Mouse (Mus musculus) cerebellum, adult 11-12 months (tissue): ENCODE data around the gene Rbm26.

ENCODE experiments used
- DNase-seq: peaks from one replicate; pipeline ENCODE4 v3.0.0; 2022

The Rbm26 gene

DNA sequence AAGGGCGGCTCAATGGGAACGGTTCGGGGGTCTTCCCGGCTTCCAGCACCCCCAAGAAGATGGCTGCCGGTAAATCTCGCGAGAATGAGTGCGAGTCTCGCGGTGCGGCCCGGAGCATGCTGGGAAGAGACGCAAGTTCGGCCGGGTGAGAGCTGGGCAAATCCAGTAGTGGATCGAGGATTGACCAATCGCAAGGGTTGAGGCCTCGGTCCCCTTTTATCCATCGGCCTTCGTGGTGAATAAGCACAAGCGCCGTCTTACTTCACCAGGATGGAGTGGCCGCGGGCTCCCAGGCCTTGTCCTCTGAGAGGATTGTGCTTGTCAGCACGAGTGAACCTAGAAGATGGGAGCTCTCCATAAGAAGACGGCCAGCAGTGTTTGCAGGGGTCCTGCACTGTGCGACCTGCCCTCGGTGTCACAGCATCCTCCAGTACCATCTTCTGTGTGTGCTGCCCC is at the start of gene Rbm26:
Rbm26 (minus strand) TSS at position 90 of the 456 bp plus-strand sequence.
- DNase-seq: peak; percentile 94

DNA sequence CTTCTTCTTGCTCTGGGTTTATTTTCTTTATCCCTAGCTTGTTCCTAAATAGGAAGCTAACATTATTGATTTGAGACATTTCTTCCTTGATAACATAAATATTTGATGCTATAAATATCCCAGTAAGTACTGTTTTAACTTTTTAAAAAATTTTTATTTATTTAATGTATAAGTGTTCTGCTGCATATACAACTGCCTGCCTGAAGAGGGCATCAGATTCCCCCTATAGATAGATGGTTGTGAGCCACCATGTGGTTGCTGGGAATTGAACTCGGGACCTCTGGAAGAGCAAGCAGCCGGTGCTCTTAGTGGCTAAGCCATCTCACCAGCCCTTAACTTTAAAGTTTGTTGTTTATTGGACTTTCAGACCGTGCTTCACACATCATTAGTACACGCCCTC is 48.7 kb upstream of the Rbm26 start:
- DNase-seq: no peak

- no peak for DNase-seq
Observed at GRCm38 (mm10) chr14:105222240-105222639, 45.1 kb upstream of the Rbm26 start.

- DNase-seq: no peak
Observed at GRCm38 (mm10) chr14:105219525-105220376, 42.6 kb upstream of the Rbm26 start.

- peak; percentile 7 for DNase-seq
Observed at GRCm38 (mm10) chr14:105198401-105198800, 21.3 kb upstream of the Rbm26 start.

DNA sequence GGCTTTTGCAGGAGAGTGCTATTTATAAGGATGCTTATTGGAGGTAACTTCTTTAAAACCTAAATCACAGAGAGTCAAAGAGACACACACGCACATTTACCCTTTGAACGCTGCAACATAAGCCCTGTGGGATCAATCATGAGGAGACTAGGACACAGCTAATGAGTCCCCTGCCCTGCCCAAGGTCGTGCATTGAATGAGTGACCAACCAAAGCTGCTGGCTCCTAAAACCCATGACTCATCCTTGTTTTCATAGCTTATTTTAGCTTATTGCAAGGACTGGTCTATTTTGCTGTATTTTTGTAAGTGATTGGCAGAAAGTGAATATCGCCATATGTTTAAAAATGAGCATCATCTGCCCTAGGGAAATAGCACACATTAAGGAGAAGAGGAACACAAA is 17.6 kb upstream of the Rbm26 start:
- no peak for DNase-seq

GRCm38 (mm10) chr14:105184866-105185265 is 7.7 kb upstream of the Rbm26 start:
- no peak for DNase-seq

- DNase-seq: no peak
Observed at GRCm38 (mm10) chr14:105182786-105183185, 5.7 kb upstream of the Rbm26 start.

DNA sequence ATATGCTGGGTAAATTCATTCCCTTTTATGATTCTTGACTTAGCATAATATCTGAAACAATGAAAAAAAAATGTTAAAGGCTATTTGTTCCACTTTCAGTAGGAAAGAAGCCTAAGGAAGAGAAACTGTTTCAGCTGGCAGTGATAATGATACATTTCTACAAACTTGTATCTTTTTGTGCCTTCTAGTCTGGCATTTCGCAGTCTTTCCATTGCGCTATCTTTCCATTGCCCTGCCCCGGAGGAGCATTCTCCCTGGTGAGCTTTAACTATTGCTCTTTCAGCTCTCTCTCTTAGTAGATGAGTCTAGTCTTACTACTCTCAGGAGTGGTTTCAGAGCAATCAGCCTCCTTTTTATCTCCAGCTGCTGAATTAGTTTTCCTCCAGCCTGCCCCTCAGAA is 2.6 kb upstream of the Rbm26 start:
- no peak for DNase-seq

DNA sequence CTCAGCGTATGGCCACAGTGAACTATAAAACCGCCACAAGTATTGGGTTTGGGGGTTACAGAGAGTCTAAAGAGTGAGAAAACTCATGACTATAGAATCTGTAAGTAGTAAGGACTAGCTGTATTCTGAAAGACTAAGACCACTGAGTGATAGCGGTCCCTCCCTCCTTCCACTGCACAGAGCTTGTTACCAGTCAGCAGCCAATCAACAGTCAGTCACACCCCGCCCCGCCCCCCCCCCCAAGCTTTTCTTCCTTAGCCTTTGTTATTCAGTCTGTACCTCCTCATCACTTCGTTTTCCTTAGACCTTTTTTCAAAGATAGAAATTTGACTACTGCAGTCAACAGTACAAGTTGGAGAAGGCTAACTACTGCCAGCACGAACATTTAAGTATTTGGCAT is 1.9 kb upstream of the Rbm26 start:
- no peak for DNase-seq

DNA sequence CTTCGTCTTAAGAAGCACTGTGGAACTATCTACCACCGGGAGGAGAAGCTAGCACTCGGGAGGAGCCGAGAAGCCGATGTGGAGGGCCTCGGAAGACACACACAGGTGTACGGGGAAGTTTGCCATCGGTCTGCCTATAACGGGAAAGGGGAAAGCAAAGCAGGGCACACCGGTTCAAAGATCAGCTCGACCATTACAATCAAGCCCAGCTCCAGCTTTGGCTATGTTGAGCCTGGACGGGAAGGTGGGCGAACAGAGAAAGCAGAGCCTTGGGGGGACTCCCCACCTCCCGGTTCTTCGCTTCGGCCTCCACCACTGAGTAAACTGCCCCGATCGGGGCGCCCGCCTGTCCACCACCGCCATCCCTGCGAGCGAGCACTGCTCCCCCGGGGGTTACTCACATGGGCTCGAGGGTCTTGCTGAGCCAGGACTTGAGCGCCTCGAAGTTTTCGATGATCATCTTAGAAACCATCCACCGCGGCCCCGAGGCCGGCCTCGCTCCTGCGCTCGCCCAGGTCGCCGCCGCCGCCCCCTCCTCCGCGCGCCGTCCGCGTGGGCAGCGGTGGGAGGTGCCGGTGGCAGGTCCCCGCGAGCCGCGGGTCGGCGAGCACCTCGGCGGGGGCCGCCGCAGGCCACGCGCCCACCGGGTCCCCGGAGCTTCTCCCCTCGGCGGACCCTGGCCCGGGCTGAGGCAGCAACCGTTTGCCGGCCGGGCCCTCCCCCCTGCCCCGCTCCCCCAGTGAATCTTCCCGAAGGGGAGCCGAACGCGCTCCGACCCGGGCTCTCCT is 552 bp downstream of the Rbm26 start:
- no peak for DNase-seq

DNA sequence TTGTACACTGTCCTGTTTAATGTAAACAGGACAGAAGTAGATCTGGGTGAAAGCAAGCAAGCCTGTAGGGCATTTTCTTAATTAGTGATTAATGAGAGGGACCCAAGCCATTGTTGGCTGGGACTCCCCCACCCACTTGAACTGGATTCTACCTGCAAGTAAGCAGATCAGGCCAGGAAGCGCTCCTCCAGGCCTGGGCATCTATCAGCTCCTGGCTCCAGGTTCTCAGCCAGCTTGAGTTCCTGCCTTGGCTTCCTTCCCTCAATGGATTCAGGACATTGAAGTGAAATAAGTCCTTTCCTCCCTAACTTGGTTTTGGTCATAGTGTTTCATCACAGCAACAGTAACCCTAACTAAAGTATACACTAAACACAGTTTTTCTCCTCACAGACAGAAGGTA is 9.9 kb downstream of the Rbm26 start:
- DNase-seq: peak; percentile 23

DNA sequence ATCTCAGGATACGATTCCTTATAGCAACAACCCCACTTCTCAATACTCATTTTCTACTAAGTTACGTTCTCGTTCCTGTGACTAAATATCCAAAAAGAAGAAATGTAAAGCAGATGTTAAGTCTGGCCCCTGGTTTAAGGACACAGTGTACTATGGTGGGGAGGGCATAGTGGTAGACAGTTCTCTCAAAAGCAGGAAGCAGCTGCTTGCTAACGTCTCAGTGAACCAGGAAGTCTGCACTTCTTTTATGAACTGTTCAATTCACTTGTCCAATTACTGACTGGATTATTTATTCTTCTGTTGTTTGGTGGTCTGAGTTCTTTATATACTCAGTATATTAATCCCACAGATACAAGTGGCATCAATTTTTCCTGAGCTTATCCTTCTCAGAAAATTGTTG is 12.3 kb downstream of the Rbm26 start:
- no peak for DNase-seq

- no peak for DNase-seq
Observed at GRCm38 (mm10) chr14:105161334-105161733, 15.8 kb downstream of the Rbm26 start.

GRCm38 (mm10) chr14:105158526-105158925 is 18.6 kb downstream of the Rbm26 start:
- no peak for DNase-seq

GRCm38 (mm10) chr14:105134076-105134475 is 43.1 kb downstream of the Rbm26 start:
- DNase-seq: no peak

GRCm38 (mm10) chr14:105127715-105128385 is 49.3 kb downstream of the Rbm26 start:
- DNase-seq: no peak

DNA sequence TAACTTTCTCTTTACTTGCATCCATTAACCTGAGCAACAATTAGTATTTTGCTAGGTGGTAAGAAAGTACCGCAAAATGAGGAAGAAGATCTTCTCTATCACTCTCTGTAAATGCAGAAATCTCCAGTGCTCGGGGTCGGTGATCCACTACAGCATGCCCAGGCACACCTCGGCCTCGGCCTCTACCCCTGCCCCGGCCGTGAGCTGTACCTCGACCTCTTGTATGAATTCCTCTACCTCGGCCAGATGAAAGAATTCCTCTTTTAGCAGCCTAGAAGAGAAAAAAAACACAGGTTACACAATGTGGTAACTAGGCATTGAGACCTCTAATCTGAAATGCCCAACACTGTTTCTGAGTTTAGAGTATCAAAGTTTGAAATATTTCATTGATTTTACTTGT is 52.6 kb downstream of the Rbm26 start:
- DNase-seq: no peak

DNA sequence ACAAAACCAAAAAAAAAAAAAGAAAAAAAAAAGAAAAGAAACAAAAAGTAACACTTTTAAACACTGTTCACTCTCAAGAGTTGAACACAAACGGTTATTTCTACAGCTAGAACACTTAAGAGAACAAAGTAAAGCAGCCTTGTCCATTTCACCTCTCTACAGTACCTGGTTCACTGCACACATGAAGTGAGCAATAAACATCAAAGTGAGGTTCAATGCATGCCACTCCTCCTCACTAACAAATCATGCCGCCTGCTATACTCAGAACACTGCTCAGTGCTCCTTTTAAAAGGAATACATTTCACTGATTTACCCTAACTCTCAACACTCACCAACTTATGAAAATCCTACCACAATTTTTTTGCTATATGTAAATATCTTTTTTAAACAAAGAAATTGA is 61.7 kb downstream of the Rbm26 start:
- DNase-seq: no peak

DNA sequence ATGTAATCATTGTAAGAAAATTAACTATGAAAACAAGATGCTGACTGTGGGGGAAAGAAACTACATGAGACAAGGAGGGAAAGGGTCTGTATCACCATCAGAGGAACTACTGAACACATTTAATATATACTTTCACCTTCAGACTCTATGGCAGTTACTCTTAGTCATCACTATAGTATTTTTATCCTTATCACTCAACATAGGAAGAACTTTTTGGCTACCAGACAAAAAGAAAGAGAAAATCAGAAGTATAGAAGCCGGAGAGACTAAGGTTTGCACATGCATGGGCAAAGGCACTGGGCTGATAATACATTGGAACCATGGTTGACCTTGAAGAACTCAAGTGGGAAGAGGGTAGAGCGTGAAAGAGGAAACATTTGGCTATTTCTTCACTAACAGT is 70.9 kb downstream of the Rbm26 start:
- DNase-seq: no peak

- DNase-seq: no peak
Observed at GRCm38 (mm10) chr14:105098861-105099260, 78.3 kb downstream of the Rbm26 start.

GRCm38 (mm10) chr14:105096221-105096620 is 80.9 kb downstream of the Rbm26 start:
- no peak for DNase-seq

DNA sequence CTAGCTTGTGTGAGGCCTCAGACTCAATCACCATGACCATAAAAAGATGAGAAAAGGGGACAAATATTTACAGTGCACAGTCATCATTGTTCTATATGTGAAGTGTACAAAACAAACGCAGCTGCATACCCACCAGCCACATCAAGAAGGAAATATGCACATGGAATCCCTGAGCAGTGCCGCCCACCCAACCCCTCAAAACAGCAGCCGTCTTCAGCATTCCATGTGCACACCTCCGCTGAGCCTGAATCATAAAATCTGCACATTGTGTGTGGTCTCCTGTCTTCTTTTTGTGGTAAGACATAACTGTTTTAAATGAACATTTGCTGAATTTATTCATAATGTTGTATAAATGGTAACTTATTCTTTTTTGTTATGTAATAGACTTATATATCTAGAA is 90.1 kb downstream of the Rbm26 start:
- no peak for DNase-seq
